Mouse (Mus musculus) bone marrow, adult 2 months (tissue): ENCODE data around the gene Fezf1. TPM values are rescaled to one million over a fixed set of nuclear protein-coding genes. Genes with fewer than 3 reads are reported as not detected.

Experiments
- H3K27ac ChIP-seq: fragments of 200-500 bp; 2 replicates; pipeline ENCODE4 v1.5.1; 2012; ENCODE audit warnings: low read depth, mild to moderate bottlenecking, control low read depth, inconsistent platforms, low read length; ENCODE audit not compliant: control insufficient read depth, poor library complexity, insufficient read depth
- H3K4me1 ChIP-seq: fragments of 200-500 bp; 2 replicates; pipeline ENCODE4 v1.6.1; 2011; ENCODE audit warnings: low read length; ENCODE audit not compliant: control insufficient read depth, insufficient read depth
- H3K4me3 ChIP-seq: fragments of 200-500 bp; replicated peaks from 2 replicates; pipeline ENCODE3; 2011; ENCODE audit warnings: mild to moderate bottlenecking, low read depth, low read length, control low read depth; ENCODE audit not compliant: control insufficient read depth
- CTCF ChIP-seq: fragments of 200-500 bp; IDR thresholded peaks from 2 replicates; pipeline ENCODE4 v1.5.1; 2011; ENCODE audit warnings: low read length, control low read depth; ENCODE audit not compliant: control insufficient read depth, insufficient read depth
- POLR2A ChIP-seq: fragments of 200-500 bp; IDR thresholded peaks from 2 replicates; pipeline ENCODE4 v1.6.1; 2011; ENCODE audit warnings: low read depth, mild to moderate bottlenecking, control low read depth, low read length, borderline replicate concordance; ENCODE audit not compliant: control insufficient read depth
- WGBS: fragments of 180-500 bp; shearing (Covaris S2); methylation state at CpG from one replicate; pipeline ENCODE4 v1.1.7; 2018; 5-methylcytosine and 5-hydroxymethylcytosine counted together
- polyA plus RNA-seq: library from polyadenylated mRNA; stranded (reverse); fragments of >200 nt; gene quantifications from 2 replicates; pipeline ENCODE4 v1.2.4, GENCODE M21; 2011; ENCODE audit warnings: low replicate concordance; ENCODE audit not compliant: missing spikeins, insufficient read depth, insufficient read length

Gene Fezf1
- polyA plus RNA-seq, 1 experiment: not detected

GRCm38 (mm10) chr6:23249616-23250287, 1.6 kb upstream of the Fezf1 start:
- WGBS: 6% methylated on average over 29 of the region's 29 CpGs
- Histone ChIP-seq H3K4me1 (no peaks in the 10 kb centered on the region), H3K27ac (no peak overlapping the region), H3K4me3 (no peak overlapping the region)
- no peak for TF ChIP-seq CTCF
- TF ChIP-seq POLR2A: no peak

- TF ChIP-seq POLR2A (no peak), CTCF (no peak)
- 6% methylated on average over 24 of the region's 24 CpGs for WGBS
- Histone ChIP-seq H3K4me1 (no peaks in the 10 kb centered on the region), H3K27ac (no peak overlapping the region), H3K4me3 (no peak overlapping the region)
These were observed 865 bp upstream of the Fezf1 start for GRCm38 (mm10) chr6:23249053-23249401.

- no peaks in the 10 kb centered on the region for H3K4me1 ChIP-seq
These were observed 450 bp downstream of the Fezf1 start for GRCm38 (mm10) chr6:23247512-23248312.

GRCm38 (mm10) chr6:23246790-23247511, 1.2 kb downstream of the Fezf1 start:
- Histone ChIP-seq H3K4me1 (no peaks in the 10 kb centered on the region), H3K27ac (no peak overlapping the region), H3K4me3 (no peak overlapping the region)
- TF ChIP-seq CTCF: no peak
- TF ChIP-seq POLR2A: no peak
- whole genome bisulfite sequencing: 7% methylated on average over 23 of the region's 23 CpGs

More at GRCm38 (mm10) chr6:23247512-23248312, 450 bp downstream of the Fezf1 start:
- TF ChIP-seq CTCF (no peak), POLR2A (no peak)
- H3K27ac ChIP-seq: no peak overlapping the region
- H3K4me3 ChIP-seq: no peak overlapping the region
- 3% methylated on average over 61 of the region's 61 CpGs for WGBS

- Histone ChIP-seq H3K4me3 (no peak overlapping the region), H3K27ac (no peak overlapping the region), H3K4me1 (no peaks in the 10 kb centered on the region)
- 6% methylated on average over 17 of the region's 17 CpGs for WGBS
- TF ChIP-seq CTCF: no peak
- no peak for TF ChIP-seq POLR2A
These were observed 1.9 kb downstream of the Fezf1 start for GRCm38 (mm10) chr6:23246061-23246789.

GRCm38 (mm10) chr6:23245545-23246011, 2.6 kb downstream of the Fezf1 start:
- Histone ChIP-seq H3K4me1 (no peaks in the 10 kb centered on the region), H3K4me3 (no peak overlapping the region), H3K27ac (no peak overlapping the region)
- WGBS: 7% methylated on average over 23 of the region's 23 CpGs
- TF ChIP-seq POLR2A (no peak), CTCF (no peak)

GRCm38 (mm10) chr6:23245121-23245520, 3.0 kb downstream of the Fezf1 start:
- Histone ChIP-seq H3K4me1 (no peaks in the 10 kb centered on the region), H3K4me3 (no peak overlapping the region), H3K27ac (no peak overlapping the region)
- TF ChIP-seq CTCF: no peak
- TF ChIP-seq POLR2A: no peak
- 21% methylated on average over 9 of the region's 9 CpGs for WGBS
